Mouse (Mus musculus) limb, embryonic 15.5 days (tissue): ENCODE measurements around the gene Cfap221. TPM values are rescaled to one million over a fixed set of nuclear protein-coding genes. Genes with fewer than 3 reads are reported as not detected.
A peak's percentile ranks its signal among the peaks of the same experiment; 100 is the strongest.

Experiments
- ATAC-seq: fragments of 200-750 bp; cut with Nextera tagmentation; 2 replicates; pipeline ENCODE4 v1.8.0; 2017; ENCODE audit warnings: low read depth, moderate TSS enrichment; ENCODE audit not compliant: insufficient number of reproducible peaks, low FRiP score, low TSS enrichment
- H3K27ac ChIP-seq: fragments of 300-500 bp; sonication (generic); 2 replicates; pipeline ENCODE4 v1.5.1; 2015; ENCODE audit warnings: moderate library complexity, mild to moderate bottlenecking, inconsistent platforms
- H3K27me3 ChIP-seq: fragments of 300-500 bp; sonication (generic); 2 replicates; pipeline ENCODE4 v1.6.1; 2015; ENCODE audit warnings: inconsistent platforms
- H3K36me3 ChIP-seq: fragments of 300-500 bp; sonication (generic); 2 replicates; pipeline ENCODE4 v1.6.1; 2015; ENCODE audit warnings: inconsistent platforms
- H3K4me1 ChIP-seq: fragments of 300-500 bp; sonication (generic); 2 replicates; pipeline ENCODE4 v1.6.1; 2015; ENCODE audit warnings: inconsistent platforms
- H3K4me2 ChIP-seq: fragments of 300-500 bp; sonication (generic); 2 replicates; pipeline ENCODE4 v1.6.1; 2015; ENCODE audit warnings: mild to moderate bottlenecking, inconsistent platforms
- H3K4me3 ChIP-seq: fragments of 300-500 bp; sonication (generic); 2 replicates; pipeline ENCODE4 v1.5.1; 2015; ENCODE audit warnings: mild to moderate bottlenecking, inconsistent platforms
- H3K9ac ChIP-seq: fragments of 300-500 bp; sonication (generic); 2 replicates; pipeline ENCODE4 v1.6.1; 2015; ENCODE audit warnings: inconsistent platforms
- H3K9me3 ChIP-seq: fragments of 300-500 bp; sonication (generic); 2 replicates; pipeline ENCODE4 v1.6.1; 2016; ENCODE audit warnings: inconsistent platforms
- WGBS: fragments of 180-500 bp; shearing (Covaris S2); methylation state at CpG from one replicate; pipeline ENCODE4 v1.1.7; 2015; 5-methylcytosine and 5-hydroxymethylcytosine counted together
- polyA plus RNA-seq: library from polyadenylated mRNA; unstranded; fragments of >200 nt; fragmentation: Nextera tagmentation; extraction: Ambion mirVana; gene quantifications from 2 replicates; pipeline ENCODE4 v1.2.1, GENCODE M21; 2015

The Cfap221 gene
- not detected in 2 replicates for polyA plus RNA-seq

GRCm38 (mm10) chr1:119996798-119997581 lies at the start of gene Cfap221:
Gene Cfap221, minus strand, starts transcription at chr1:119997234.
- H3K4me3 ChIP-seq = peak within 1 kb of the TSS; percentile 50
- no peak within 1 kb of the TSS for H3K9ac ChIP-seq
- no peaks in the 10 kb centered on the region for H3K9me3 ChIP-seq
- H3K27ac ChIP-seq = no peak within 1 kb of the TSS
- no peaks in the 10 kb centered on the region for H3K27me3 ChIP-seq
- H3K36me3 ChIP-seq = no peaks in the 10 kb centered on the region
- WGBS = 5% methylated on average over 30 of the region's 30 CpGs
- H3K4me1 ChIP-seq = peaks cover 8% of the 10 kb centered on the region
- peak; percentile 59; the same call in 1 of the 2 replicates for ATAC-seq
- H3K4me2 ChIP-seq = peak within 1 kb of the TSS; percentile 78

- H3K9me3 ChIP-seq = no peaks in the 10 kb centered on the region
- no peaks in the 10 kb centered on the region for H3K27me3 ChIP-seq
- no peak overlapping the region for H3K9ac ChIP-seq
- H3K4me3 ChIP-seq = no peak overlapping the region
- WGBS = 77% methylated on average over 16 of the region's 16 CpGs
- no peak overlapping the region for H3K27ac ChIP-seq
- no peak for ATAC-seq
- no peaks in the 10 kb centered on the region for H3K4me1 ChIP-seq
- no peaks in the 10 kb centered on the region for H3K36me3 ChIP-seq
- H3K4me2 ChIP-seq = no peak overlapping the region
These were observed 47.5 kb upstream of the Cfap221 start for GRCm38 (mm10) chr1:120044584-120044983.

- Histone ChIP-seq H3K4me1 (no peaks in the 10 kb centered on the region), H3K4me2 (no peak overlapping the region), H3K9ac (no peak overlapping the region), H3K4me3 (no peak overlapping the region), H3K9me3 (no peaks in the 10 kb centered on the region), H3K27ac (no peak overlapping the region), H3K36me3 (no peaks in the 10 kb centered on the region), H3K27me3 (no peaks in the 10 kb centered on the region)
- WGBS = 82% methylated on average over 8 of the region's 8 CpGs
- ATAC-seq = no peak
These were observed 45.4 kb upstream of the Cfap221 start for GRCm38 (mm10) chr1:120042421-120042820.

- Histone ChIP-seq H3K9ac (no peak overlapping the region), H3K4me1 (no peaks in the 10 kb centered on the region), H3K27ac (no peak overlapping the region), H3K4me2 (no peak overlapping the region), H3K9me3 (no peaks in the 10 kb centered on the region), H3K27me3 (no peaks in the 10 kb centered on the region), H3K36me3 (no peaks in the 10 kb centered on the region), H3K4me3 (no peak overlapping the region)
- ATAC-seq = no peak
- WGBS = 80% methylated on average over 9 of the region's 9 CpGs
These were observed 41.6 kb upstream of the Cfap221 start for GRCm38 (mm10) chr1:120038594-120038993.

GRCm38 (mm10) chr1:120037021-120037683 lies 40.1 kb upstream of the Cfap221 start:
- ATAC-seq = no peak
- WGBS = 69% methylated on average over 9 of the region's 9 CpGs

GRCm38 (mm10) chr1:120035456-120036034 lies 38.5 kb upstream of the Cfap221 start:
- no peak for ATAC-seq
- 72% methylated on average over 7 of the region's 7 CpGs for WGBS
- H3K4me1 ChIP-seq = 0 out of 2 replicates have a peak, but pooled peaks cover 5% of the 10 kb centered on the region
- no peaks in the 10 kb centered on the region for H3K9me3 ChIP-seq
- no peaks in the 10 kb centered on the region for H3K36me3 ChIP-seq
- no peak overlapping the region for H3K9ac ChIP-seq
- H3K4me2 ChIP-seq = no peak overlapping the region
- no peak overlapping the region for H3K4me3 ChIP-seq
- H3K27me3 ChIP-seq = no peaks in the 10 kb centered on the region
- no peak overlapping the region for H3K27ac ChIP-seq

More at GRCm38 (mm10) chr1:120037021-120037683, 40.1 kb upstream of the Cfap221 start:
- Histone ChIP-seq H3K36me3 (no peaks in the 10 kb centered on the region), H3K9ac (no peak overlapping the region), H3K27me3 (no peaks in the 10 kb centered on the region), H3K4me3 (no peak overlapping the region), H3K4me2 (no peak overlapping the region), H3K4me1 (0 out of 2 replicates have a peak, but pooled peaks cover 5% of the 10 kb centered on the region), H3K27ac (no peak overlapping the region), H3K9me3 (no peaks in the 10 kb centered on the region)

- ATAC-seq = no peak
- Histone ChIP-seq H3K4me2 (no peak overlapping the region), H3K9me3 (no peaks in the 10 kb centered on the region), H3K36me3 (no peaks in the 10 kb centered on the region), H3K27me3 (no peaks in the 10 kb centered on the region), H3K4me1 (0 out of 2 replicates have a peak, but pooled peaks cover 5% of the 10 kb centered on the region), H3K4me3 (no peak overlapping the region), H3K27ac (no peak overlapping the region), H3K9ac (no peak overlapping the region)
- 63% methylated on average over 1 of the region's 1 CpGs for WGBS
These were observed 37.8 kb upstream of the Cfap221 start for GRCm38 (mm10) chr1:120034793-120035192.

GRCm38 (mm10) chr1:120033469-120033854 lies 36.4 kb upstream of the Cfap221 start:
- no peak for ATAC-seq
- Histone ChIP-seq H3K36me3 (no peaks in the 10 kb centered on the region), H3K9ac (no peak overlapping the region), H3K4me3 (no peak overlapping the region), H3K4me1 (0 out of 2 replicates have a peak, but pooled peaks cover 5% of the 10 kb centered on the region), H3K27me3 (no peaks in the 10 kb centered on the region), H3K27ac (no peak overlapping the region), H3K4me2 (no peak overlapping the region), H3K9me3 (no peaks in the 10 kb centered on the region)
- WGBS = 71% methylated on average over 2 of the region's 2 CpGs

GRCm38 (mm10) chr1:120032804-120033468 lies 35.9 kb upstream of the Cfap221 start:
- Histone ChIP-seq H3K27me3 (no peaks in the 10 kb centered on the region), H3K4me1 (0 out of 2 replicates have a peak, but pooled peaks cover 5% of the 10 kb centered on the region), H3K4me2 (no peak overlapping the region), H3K9ac (no peak overlapping the region), H3K4me3 (no peak overlapping the region), H3K27ac (no peak overlapping the region), H3K36me3 (no peaks in the 10 kb centered on the region), H3K9me3 (no peaks in the 10 kb centered on the region)
- WGBS = 42% methylated on average over 10 of the region's 10 CpGs
- ATAC-seq = no peak

GRCm38 (mm10) chr1:120030474-120030873 lies 33.4 kb upstream of the Cfap221 start:
- ATAC-seq = no peak
- H3K9ac ChIP-seq = no peak overlapping the region
- no peak overlapping the region for H3K4me2 ChIP-seq
- H3K27me3 ChIP-seq = no peaks in the 10 kb centered on the region
- H3K4me1 ChIP-seq = peaks cover 10% of the 10 kb centered on the region
- no peak overlapping the region for H3K4me3 ChIP-seq
- H3K36me3 ChIP-seq = no peaks in the 10 kb centered on the region
- H3K27ac ChIP-seq = no peak overlapping the region
- H3K9me3 ChIP-seq = no peaks in the 10 kb centered on the region
- 80% methylated on average over 3 of the region's 3 CpGs for WGBS

GRCm38 (mm10) chr1:120027693-120028092 lies 30.7 kb upstream of the Cfap221 start:
- WGBS = 53% methylated on average over 4 of the region's 4 CpGs
- Histone ChIP-seq H3K9me3 (no peaks in the 10 kb centered on the region), H3K27me3 (no peaks in the 10 kb centered on the region), H3K4me1 (peaks cover 5% of the 10 kb centered on the region), H3K36me3 (no peaks in the 10 kb centered on the region), H3K27ac (no peak overlapping the region), H3K9ac (0 out of 2 replicates have a peak overlapping the region, but pooled peaks have one; percentile 0), H3K4me2 (no peak overlapping the region), H3K4me3 (no peak overlapping the region)
- no peak for ATAC-seq
